Mouse (Mus musculus): ENCODE data around the gene Ncf4. TPM values are rescaled to one million over a fixed set of nuclear protein-coding genes. Genes with fewer than 3 reads are reported as not detected.
"Not testable (repeated sequence)": the region's sequence is repeated elsewhere in the genome, so short reads cannot be mapped to it uniquely, and the experiment has no call there.

Ncf4 gene
- polyA plus RNA-seq, 1 experiment from 2014 or later: 27.3 TPM

DNA sequence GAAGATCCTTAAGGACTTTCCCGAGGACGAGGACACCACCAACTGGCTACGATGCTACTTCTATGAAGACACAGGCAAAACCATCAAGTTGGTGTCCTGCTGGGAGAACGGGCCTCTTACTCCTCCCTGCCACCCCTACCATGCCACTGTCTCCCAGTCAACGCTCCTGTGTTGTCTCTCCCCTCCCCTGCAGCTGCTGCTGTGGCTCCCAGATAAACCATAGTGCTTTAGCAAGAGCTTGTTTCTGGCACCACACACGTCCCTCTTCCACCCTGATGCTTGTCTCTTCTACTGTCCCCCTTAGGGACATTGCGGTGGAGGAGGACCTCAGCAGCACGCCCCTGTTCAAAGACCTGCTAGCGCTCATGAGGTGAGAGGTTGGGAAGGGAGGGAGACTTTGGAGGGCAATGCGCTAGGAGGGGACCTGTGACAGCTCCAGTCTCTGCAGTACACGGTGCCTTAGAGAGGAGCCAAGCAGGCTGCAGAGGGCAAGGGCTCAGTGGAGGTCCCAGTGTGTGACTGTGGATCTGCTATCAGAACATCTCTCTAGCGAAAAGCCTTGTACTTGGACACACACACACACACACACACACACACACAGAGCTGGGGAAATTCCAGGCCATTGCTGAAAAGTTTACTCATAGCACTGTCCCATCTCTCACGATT is 16.2 kb downstream of the Ncf4 start:
- WGBS (ENCODE audit: insufficient replicate concordance): 52% methylated on average over 13 of the region's 13 CpGs
- peak overlapping the region; percentile 42 for H3K27ac ChIP-seq (ENCODE audit: low read depth, low read length)
- no peaks in the 10 kb centered on the region for H3K4me1 ChIP-seq (ENCODE audit: control insufficient read depth, insufficient read depth, low read length)
- ATAC-seq (replicated peaks; ENCODE audit: insufficient number of reproducible peaks, low FRiP score, low TSS enrichment): peak; percentile 72
- H3K36me3 ChIP-seq (ENCODE audit: control insufficient read depth, insufficient read depth, low read length): no peaks in the 10 kb centered on the region
- H3K4me3 ChIP-seq (ENCODE audit: low read depth, low read length): 0 out of 2 replicates have a peak overlapping the region, but pooled peaks have one; percentile 1
- H3K27me3 ChIP-seq (ENCODE audit: control insufficient read depth, insufficient read depth, low read length): no peaks in the 10 kb centered on the region
- H3K9ac ChIP-seq (ENCODE audit: low read depth, low read length): peak overlapping the region; percentile 44
- peak overlapping the region; percentile 38; the same call in 1 of the 2 replicates for H3K4me2 ChIP-seq
- H3K9me3 ChIP-seq (replicated peaks; ENCODE audit: control insufficient read depth, low read length): no peaks in the 10 kb centered on the region

DNA sequence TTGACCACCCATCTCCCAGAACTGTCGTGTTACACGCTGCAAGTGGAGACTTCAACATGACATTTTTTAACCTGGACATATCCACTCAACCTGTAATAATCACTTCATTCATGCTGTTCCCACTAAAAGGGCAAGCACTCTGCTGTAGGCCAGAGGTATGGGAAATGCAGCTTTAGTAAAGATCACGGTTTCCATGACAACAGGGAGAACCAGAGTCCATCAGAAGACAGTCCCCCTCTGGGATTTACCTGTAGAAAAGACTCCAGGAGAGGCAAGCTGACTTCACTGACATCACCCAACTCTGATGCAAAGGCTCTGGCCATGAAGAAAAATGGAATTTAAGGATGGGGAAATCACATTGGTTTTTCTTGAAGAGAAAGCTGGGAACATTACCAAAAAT is 18.7 kb downstream of the Ncf4 start:
- no peak for ATAC-seq (replicated peaks; ENCODE audit: insufficient number of reproducible peaks, low FRiP score, low TSS enrichment)
- WGBS (ENCODE audit: insufficient replicate concordance): 71% methylated on average over 3 of the region's 3 CpGs
- Histone ChIP-seq H3K36me3 (ENCODE audit: control insufficient read depth, insufficient read depth, low read length) (no peaks in the 10 kb centered on the region), H3K27me3 (ENCODE audit: control insufficient read depth, insufficient read depth, low read length) (no peaks in the 10 kb centered on the region), H3K27ac (ENCODE audit: low read depth, low read length) (no peak overlapping the region), H3K9ac (ENCODE audit: low read depth, low read length) (no peak overlapping the region), H3K4me1 (ENCODE audit: control insufficient read depth, insufficient read depth, low read length) (no peaks in the 10 kb centered on the region), H3K4me2 (no peak overlapping the region; the same call in 1 of the 2 replicates), H3K4me3 (ENCODE audit: low read depth, low read length) (no peak overlapping the region), H3K9me3 (replicated peaks; ENCODE audit: control insufficient read depth, low read length) (no peaks in the 10 kb centered on the region)

DNA sequence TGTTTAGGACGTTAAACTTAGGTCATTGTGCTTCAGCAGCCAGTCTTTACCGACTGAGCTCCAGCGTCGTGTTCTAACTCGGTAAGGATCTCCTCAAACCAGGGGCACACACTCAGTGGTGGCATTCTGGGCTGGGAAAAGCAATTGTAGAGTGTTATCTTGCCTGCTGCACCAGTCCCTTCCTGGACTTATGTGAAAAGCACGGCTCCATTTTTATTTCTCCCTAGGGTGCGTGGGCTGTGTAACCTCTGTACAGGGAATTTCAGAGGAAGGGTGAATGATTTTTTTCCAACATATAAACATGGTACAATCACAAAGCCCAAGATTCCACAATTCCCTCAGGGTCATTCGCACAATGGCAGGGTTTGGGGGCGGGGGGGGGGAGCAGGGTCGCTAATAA is 22.8 kb downstream of the Ncf4 start:
- H3K9me3 ChIP-seq (replicated peaks; ENCODE audit: control insufficient read depth, low read length): no peaks in the 10 kb centered on the region
- 0 out of 2 replicates have a peak overlapping the region, but pooled peaks have one; percentile 16 for H3K9ac ChIP-seq (ENCODE audit: low read depth, low read length)
- peak overlapping the region; percentile 71 for H3K27ac ChIP-seq (ENCODE audit: low read depth, low read length)
- H3K27me3 ChIP-seq (ENCODE audit: control insufficient read depth, insufficient read depth, low read length): no peaks in the 10 kb centered on the region
- H3K4me1 ChIP-seq (ENCODE audit: control insufficient read depth, insufficient read depth, low read length): peaks cover 3% of the 10 kb centered on the region; the same call in 1 of the 2 replicates
- WGBS (ENCODE audit: insufficient replicate concordance): 65% methylated on average over 10 of the region's 10 CpGs
- ATAC-seq (replicated peaks; ENCODE audit: insufficient number of reproducible peaks, low FRiP score, low TSS enrichment): no peak
- no peaks in the 10 kb centered on the region for H3K36me3 ChIP-seq (ENCODE audit: control insufficient read depth, insufficient read depth, low read length)
- H3K4me2 ChIP-seq: 0 out of 2 replicates have a peak overlapping the region, but pooled peaks have one; percentile 2
- H3K4me3 ChIP-seq (ENCODE audit: low read depth, low read length): no peak overlapping the region

DNA sequence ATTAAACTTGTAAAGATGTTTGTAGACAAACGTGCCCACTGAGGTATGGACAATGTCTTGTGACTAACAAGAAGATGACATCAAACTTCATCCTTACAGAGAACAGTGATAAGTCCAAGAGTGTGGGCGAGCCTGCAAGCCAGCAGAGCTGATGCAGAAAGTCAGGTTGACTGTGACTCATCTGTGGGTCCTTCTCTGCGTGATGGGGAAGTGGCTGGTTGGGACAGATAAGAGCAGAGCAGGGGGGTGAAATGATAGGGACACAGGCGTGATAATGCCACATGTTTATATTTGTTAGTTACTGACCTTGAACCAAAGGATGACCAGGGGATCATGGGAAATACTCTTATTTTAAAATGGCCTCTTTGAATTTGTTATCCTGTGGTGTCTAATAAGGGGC is 23.3 kb downstream of the Ncf4 start:
- peak overlapping the region; percentile 71 for H3K27ac ChIP-seq (ENCODE audit: low read depth, low read length)
- no peaks in the 10 kb centered on the region for H3K27me3 ChIP-seq (ENCODE audit: control insufficient read depth, insufficient read depth, low read length)
- H3K9ac ChIP-seq (ENCODE audit: low read depth, low read length): no peak overlapping the region
- no peak overlapping the region for H3K4me3 ChIP-seq (ENCODE audit: low read depth, low read length)
- H3K9me3 ChIP-seq (replicated peaks; ENCODE audit: control insufficient read depth, low read length): no peaks in the 10 kb centered on the region
- 30% methylated on average over 4 of the region's 4 CpGs for WGBS (ENCODE audit: insufficient replicate concordance)
- no peak overlapping the region for H3K4me2 ChIP-seq
- H3K4me1 ChIP-seq (ENCODE audit: control insufficient read depth, insufficient read depth, low read length): peaks cover 3% of the 10 kb centered on the region; the same call in 1 of the 2 replicates
- H3K36me3 ChIP-seq (ENCODE audit: control insufficient read depth, insufficient read depth, low read length): no peaks in the 10 kb centered on the region
- ATAC-seq (replicated peaks; ENCODE audit: insufficient number of reproducible peaks, low FRiP score, low TSS enrichment): peak; percentile 94

DNA sequence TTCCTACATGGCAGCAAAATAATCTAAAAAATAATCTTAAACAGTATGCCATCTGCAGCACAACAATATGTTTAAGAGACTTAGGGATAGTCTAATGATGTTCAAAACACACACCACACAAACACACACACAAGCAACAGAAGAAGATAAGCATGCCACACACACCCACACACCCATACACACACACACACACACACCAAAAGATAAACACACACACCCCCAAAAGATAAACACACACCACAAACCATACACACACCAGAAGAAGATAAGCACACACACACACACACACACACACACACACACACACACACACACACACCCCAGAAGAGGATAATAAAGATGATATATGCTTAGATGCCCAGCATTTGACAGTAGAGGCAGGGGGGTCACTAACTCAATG is 26.6 kb downstream of the Ncf4 start:
- H3K4me3 ChIP-seq (ENCODE audit: low read depth, low read length): no peak overlapping the region
- no peaks in the 10 kb centered on the region for H3K9me3 ChIP-seq (replicated peaks; ENCODE audit: control insufficient read depth, low read length)
- peaks cover 3% of the 10 kb centered on the region; the same call in 1 of the 2 replicates for H3K4me1 ChIP-seq (ENCODE audit: control insufficient read depth, insufficient read depth, low read length)
- no peaks in the 10 kb centered on the region for H3K27me3 ChIP-seq (ENCODE audit: control insufficient read depth, insufficient read depth, low read length)
- ATAC-seq (replicated peaks; ENCODE audit: insufficient number of reproducible peaks, low FRiP score, low TSS enrichment): no peak
- no peak overlapping the region for H3K9ac ChIP-seq (ENCODE audit: low read depth, low read length)
- no peak overlapping the region for H3K4me2 ChIP-seq
- H3K27ac ChIP-seq (ENCODE audit: low read depth, low read length): no peak overlapping the region
- no peaks in the 10 kb centered on the region for H3K36me3 ChIP-seq (ENCODE audit: control insufficient read depth, insufficient read depth, low read length)

DNA sequence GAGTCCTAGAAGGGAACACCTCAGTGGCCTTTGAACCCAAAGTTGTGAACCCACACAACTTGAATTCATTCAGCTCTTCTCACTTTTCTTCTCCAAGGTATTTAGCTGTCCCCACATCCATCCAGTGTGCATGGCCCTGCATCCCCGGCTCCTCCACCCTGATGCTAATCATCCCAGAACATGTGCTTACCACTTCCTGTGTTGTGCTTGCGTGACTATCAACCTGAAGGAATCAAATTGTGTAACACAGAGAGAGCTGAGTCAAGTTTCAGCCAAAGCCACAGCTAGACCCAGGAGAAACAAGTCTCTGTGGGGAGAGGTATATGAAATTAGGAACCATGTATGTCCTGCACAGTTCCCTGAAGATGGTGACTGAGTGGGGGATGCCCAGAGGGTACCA is 33.7 kb downstream of the Ncf4 start:
- H3K4me3 ChIP-seq (ENCODE audit: low read depth, low read length): no peak overlapping the region
- H3K9me3 ChIP-seq (replicated peaks; ENCODE audit: control insufficient read depth, low read length): no peaks in the 10 kb centered on the region
- H3K4me1 ChIP-seq (ENCODE audit: control insufficient read depth, insufficient read depth, low read length): no peaks in the 10 kb centered on the region
- no peak overlapping the region for H3K27ac ChIP-seq (ENCODE audit: low read depth, low read length)
- no peak overlapping the region for H3K9ac ChIP-seq (ENCODE audit: low read depth, low read length)
- no peaks in the 10 kb centered on the region for H3K36me3 ChIP-seq (ENCODE audit: control insufficient read depth, insufficient read depth, low read length)
- H3K27me3 ChIP-seq (ENCODE audit: control insufficient read depth, insufficient read depth, low read length): no peaks in the 10 kb centered on the region
- ATAC-seq (replicated peaks; ENCODE audit: insufficient number of reproducible peaks, low FRiP score, low TSS enrichment): no peak
- 52% methylated on average over 2 of the region's 2 CpGs for WGBS (ENCODE audit: insufficient replicate concordance)
- no peak overlapping the region for H3K4me2 ChIP-seq

DNA sequence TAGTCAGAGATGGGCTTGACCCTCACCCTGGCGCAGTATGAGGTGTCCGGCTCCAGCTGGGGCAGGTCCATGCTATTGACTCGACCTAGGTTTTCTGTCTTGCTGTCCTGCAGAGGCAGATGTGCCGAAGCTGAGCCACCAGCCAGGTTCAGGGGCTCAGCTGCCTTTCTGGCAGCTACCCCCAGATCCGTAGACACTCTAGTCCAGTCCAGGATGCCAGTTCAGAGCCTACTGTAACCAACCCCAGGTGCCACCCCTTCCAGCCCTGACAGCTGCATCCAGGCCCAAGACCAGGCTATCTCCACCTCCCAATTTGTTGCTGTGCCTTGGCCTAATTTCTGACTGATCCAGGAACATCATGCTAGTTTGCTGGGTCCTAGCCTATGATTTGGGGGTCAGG is 43.3 kb downstream of the Ncf4 start:
- Histone ChIP-seq H3K9ac (ENCODE audit: low read depth, low read length) (no peak overlapping the region), H3K27me3 (ENCODE audit: control insufficient read depth, insufficient read depth, low read length) (no peaks in the 10 kb centered on the region), H3K27ac (ENCODE audit: low read depth, low read length) (no peak overlapping the region), H3K9me3 (replicated peaks; ENCODE audit: control insufficient read depth, low read length) (no peaks in the 10 kb centered on the region), H3K4me1 (ENCODE audit: control insufficient read depth, insufficient read depth, low read length) (peaks cover 3% of the 10 kb centered on the region; the same call in 1 of the 2 replicates), H3K4me2 (no peak overlapping the region), H3K4me3 (ENCODE audit: low read depth, low read length) (no peak overlapping the region), H3K36me3 (ENCODE audit: control insufficient read depth, insufficient read depth, low read length) (no peaks in the 10 kb centered on the region)
- WGBS (ENCODE audit: insufficient replicate concordance): 85% methylated on average over 5 of the region's 5 CpGs
- no peak for ATAC-seq (replicated peaks; ENCODE audit: insufficient number of reproducible peaks, low FRiP score, low TSS enrichment)

DNA sequence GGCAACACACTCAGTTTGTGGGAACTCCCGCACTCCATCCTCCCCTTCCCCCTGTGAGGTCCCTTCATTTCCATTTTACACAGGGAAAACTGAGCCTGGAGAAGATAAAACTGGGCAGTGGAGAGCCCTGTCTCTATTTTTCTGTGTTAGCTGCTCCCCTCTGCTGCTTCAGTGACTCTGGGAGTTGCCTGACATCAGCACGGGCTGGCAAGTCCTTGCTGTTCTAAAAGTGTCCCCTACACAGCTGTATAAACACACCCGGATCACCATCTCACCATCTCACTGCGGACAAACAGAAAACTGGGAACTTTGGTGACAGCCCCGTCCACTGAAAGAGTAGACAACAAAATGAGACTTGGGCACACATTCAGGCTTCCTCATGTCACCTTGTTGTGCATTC is 45.2 kb downstream of the Ncf4 start:
- WGBS (ENCODE audit: insufficient replicate concordance): 53% methylated on average over 5 of the region's 5 CpGs
- not testable (repeated sequence) for H3K9me3 ChIP-seq (replicated peaks; ENCODE audit: control insufficient read depth, low read length); H3K4me2 ChIP-seq; H3K9ac ChIP-seq (ENCODE audit: low read depth, low read length); H3K27me3 ChIP-seq (ENCODE audit: control insufficient read depth, insufficient read depth, low read length); H3K4me1 ChIP-seq (ENCODE audit: control insufficient read depth, insufficient read depth, low read length); H3K27ac ChIP-seq (ENCODE audit: low read depth, low read length); H3K4me3 ChIP-seq (ENCODE audit: low read depth, low read length); H3K36me3 ChIP-seq (ENCODE audit: control insufficient read depth, insufficient read depth, low read length); ATAC-seq (replicated peaks; ENCODE audit: insufficient number of reproducible peaks, low FRiP score, low TSS enrichment)

DNA sequence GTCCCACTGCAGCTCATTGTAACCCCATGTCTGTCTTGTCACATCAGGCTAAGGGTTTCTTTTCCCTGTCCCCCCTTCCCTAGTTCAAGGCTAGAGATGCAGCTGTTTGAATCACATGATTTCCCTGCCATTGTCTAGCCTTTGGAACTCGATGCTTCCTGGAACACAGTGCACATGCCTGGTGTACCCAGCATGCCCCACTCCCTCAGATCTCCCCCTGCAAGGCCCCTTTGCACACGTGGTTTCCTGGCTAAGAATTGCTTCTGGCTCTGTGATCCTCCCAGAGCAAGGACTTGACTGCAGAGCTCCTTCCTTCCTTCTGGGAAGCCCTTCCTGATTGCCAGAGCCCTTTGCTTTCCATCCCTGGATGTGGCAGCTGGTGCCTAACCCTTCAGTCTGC is 48.6 kb downstream of the Ncf4 start:
- not testable (repeated sequence) for H3K27ac ChIP-seq (ENCODE audit: low read depth, low read length); ATAC-seq (replicated peaks; ENCODE audit: insufficient number of reproducible peaks, low FRiP score, low TSS enrichment); H3K36me3 ChIP-seq (ENCODE audit: control insufficient read depth, insufficient read depth, low read length); H3K9me3 ChIP-seq (replicated peaks; ENCODE audit: control insufficient read depth, low read length); H3K4me2 ChIP-seq; H3K4me3 ChIP-seq (ENCODE audit: low read depth, low read length); H3K9ac ChIP-seq (ENCODE audit: low read depth, low read length); H3K4me1 ChIP-seq (ENCODE audit: control insufficient read depth, insufficient read depth, low read length); H3K27me3 ChIP-seq (ENCODE audit: control insufficient read depth, insufficient read depth, low read length)
- WGBS (ENCODE audit: insufficient replicate concordance): 28% methylated on average over 2 of the region's 2 CpGs
